Mouse (Mus musculus) C2C12 (cell line): ENCODE results near the gene Il1rl1. TPM values are rescaled to one million over a fixed set of nuclear protein-coding genes. Genes with fewer than 3 reads are reported as not detected.

Experiments
- H3K27me3 ChIP-seq: one replicate; pipeline ENCODE4 v1.6.1; 2011; ENCODE audit not compliant: control insufficient read depth, insufficient read depth, insufficient read length
- H3K36me3 ChIP-seq: one replicate; pipeline ENCODE4 v1.6.1; 2011; ENCODE audit not compliant: control insufficient read depth, insufficient read depth
- H3K4me3 ChIP-seq: one replicate; pipeline ENCODE4 v1.5.1; 2011; ENCODE audit warnings: mild to moderate bottlenecking, control low read depth; ENCODE audit not compliant: poor library complexity, insufficient read depth, severe bottlenecking
- H3K79me2 ChIP-seq: one replicate; pipeline ENCODE4 v1.6.1; 2011; ENCODE audit not compliant: control insufficient read depth, insufficient read depth
- H3K79me3 ChIP-seq: one replicate; pipeline ENCODE4 v1.6.1; 2011; ENCODE audit warnings: low read depth, control low read depth
- H3ac ChIP-seq: one replicate; pipeline ENCODE3; 2011; ENCODE audit warnings: low read depth; ENCODE audit not compliant: control insufficient read depth, insufficient read length
- CEBPB ChIP-seq: IDR thresholded peaks from one replicate; pipeline ENCODE4 v1.6.1; 2011; ENCODE audit warnings: low read depth, mild to moderate bottlenecking, control low read depth, moderate library complexity
- CTCF ChIP-seq: IDR thresholded peaks from one replicate; pipeline ENCODE4 v1.5.1; 2011; ENCODE audit not compliant: control insufficient read depth, insufficient read depth, insufficient read length
- FOSL1 ChIP-seq: IDR thresholded peaks from one replicate; pipeline ENCODE4 v1.8.0; 2011; ENCODE audit warnings: mild to moderate bottlenecking, low read length; ENCODE audit not compliant: poor library complexity, insufficient read depth, severe bottlenecking
- MAX ChIP-seq: IDR thresholded peaks from one replicate; pipeline ENCODE4 v1.6.1; 2011; ENCODE audit warnings: mild to moderate bottlenecking, control low read depth
- MYOD1 ChIP-seq: IDR thresholded peaks from one replicate; pipeline ENCODE4 v1.6.1; 2011; ENCODE audit warnings: low read depth; ENCODE audit not compliant: control insufficient read depth, insufficient read length
- MYOG ChIP-seq: IDR thresholded peaks from one replicate; pipeline ENCODE4 v1.6.1; 2011; ENCODE audit not compliant: control insufficient read depth, insufficient read length; ENCODE audit errors: extremely low read depth
- USF1 ChIP-seq: IDR thresholded peaks from one replicate; pipeline ENCODE4 v1.6.1; 2011; ENCODE audit warnings: low read depth, mild to moderate bottlenecking, control low read depth, moderate library complexity
- long read RNA-seq, 2 experiments: library from polyadenylated mRNA; unstranded; transcript quantifications; one replicate each; pipeline ENCODE4 v2.0.0; 2019 to 2020
- polyA plus RNA-seq: library from polyadenylated mRNA; unstranded; fragments of >200 nt; fragmentation: generic; extraction: Trizol; gene quantifications from one replicate; pipeline ENCODE4 v1.2.1, GENCODE M21; 2012; ENCODE audit warnings: missing spikeins

Il1rl1 gene
- 0.13 TPM for polyA plus RNA-seq
- long read RNA-seq, experiment 1, partial matches to known transcripts, result 0 of 1 reads
- long read RNA-seq, experiment 1, other reads (novel, unspliced or antisense), result 1 of 1 reads
- long read RNA-seq, experiment 2, partial matches to known transcripts, result 0 of 4 reads
- long read RNA-seq, experiment 2, other reads (novel, unspliced or antisense), result 2 of 4 reads

DNA sequence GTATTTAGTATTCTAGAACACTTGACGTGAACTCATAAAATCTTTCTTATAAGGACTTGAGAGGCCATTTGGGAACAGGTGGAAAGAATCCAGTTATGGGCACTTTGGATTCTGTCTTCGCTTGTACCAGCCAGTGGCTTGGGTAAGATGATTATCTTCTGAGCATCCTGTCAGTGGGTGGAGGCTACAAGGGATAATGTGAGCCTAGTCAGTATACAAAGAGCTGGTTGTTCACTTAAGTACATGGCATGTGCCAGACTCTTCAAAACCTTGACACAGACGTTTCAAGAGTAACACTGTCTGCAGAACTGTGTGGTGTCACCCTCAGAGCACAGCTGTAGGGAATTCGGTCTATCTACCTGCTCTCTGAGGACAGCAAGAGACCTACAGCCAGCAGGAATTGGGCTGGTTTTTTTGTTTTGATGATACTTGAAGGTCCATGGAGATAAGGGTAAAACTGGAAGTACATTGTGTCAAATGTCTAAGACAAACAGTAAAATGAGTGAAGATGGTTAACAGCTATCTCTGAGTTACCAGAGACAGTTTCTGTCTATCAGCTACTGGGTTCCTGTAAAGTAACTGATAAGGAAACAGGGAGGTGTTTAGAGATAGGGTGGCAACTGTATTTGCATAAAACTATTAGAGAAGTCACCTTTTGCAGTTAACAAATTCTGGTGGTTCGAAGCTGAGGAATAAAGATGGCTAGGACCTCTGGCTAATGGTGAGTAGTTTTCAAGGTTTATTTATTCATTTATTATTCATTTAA, at the start of gene Il1rl1:
Il1rl1 (plus strand) TSS at position 661 of the 766 bp plus-strand sequence.
- Histone ChIP-seq H3K27me3 (no peaks in the 10 kb centered on the region), H3K4me3 (no peak within 1 kb of the TSS), H3ac (no peak within 1 kb of the TSS), H3K36me3 (no peaks in the 10 kb centered on the region), H3K79me3 (no peaks in the 10 kb centered on the region), H3K79me2 (no peaks in the 10 kb centered on the region)
- TF ChIP-seq USF1 (no peak), CEBPB (no peak), CTCF (no peak), MYOG (no peak), MYOD1 (no peak), MAX (no peak), FOSL1 (no peak)

GRCm38 (mm10) chr1:40380111-40380510, 49.3 kb upstream of the Il1rl1 start:
- Histone ChIP-seq H3K4me3 (no peak overlapping the region), H3ac (no peak overlapping the region)
- TF ChIP-seq MYOG, result no peak
- TF ChIP-seq CTCF, result peak; percentile 13

GRCm38 (mm10) chr1:40380990-40381389, 48.4 kb upstream of the Il1rl1 start:
- TF ChIP-seq USF1, result no peak
- no peak for TF ChIP-seq MYOD1
- no peak for TF ChIP-seq MYOG
- TF ChIP-seq FOSL1, result no peak
- TF ChIP-seq MAX, result no peak
- TF ChIP-seq CTCF, result no peak
- Histone ChIP-seq H3K4me3 (no peak overlapping the region), H3K79me2 (no peaks in the 10 kb centered on the region), H3K27me3 (no peaks in the 10 kb centered on the region), H3ac (no peak overlapping the region), H3K36me3 (no peaks in the 10 kb centered on the region), H3K79me3 (no peaks in the 10 kb centered on the region)

More at GRCm38 (mm10) chr1:40380111-40380510, 49.3 kb upstream of the Il1rl1 start:
- no peaks in the 10 kb centered on the region for H3K36me3 ChIP-seq
- no peaks in the 10 kb centered on the region for H3K79me2 ChIP-seq
- H3K27me3 ChIP-seq, result no peaks in the 10 kb centered on the region
- no peaks in the 10 kb centered on the region for H3K79me3 ChIP-seq

DNA sequence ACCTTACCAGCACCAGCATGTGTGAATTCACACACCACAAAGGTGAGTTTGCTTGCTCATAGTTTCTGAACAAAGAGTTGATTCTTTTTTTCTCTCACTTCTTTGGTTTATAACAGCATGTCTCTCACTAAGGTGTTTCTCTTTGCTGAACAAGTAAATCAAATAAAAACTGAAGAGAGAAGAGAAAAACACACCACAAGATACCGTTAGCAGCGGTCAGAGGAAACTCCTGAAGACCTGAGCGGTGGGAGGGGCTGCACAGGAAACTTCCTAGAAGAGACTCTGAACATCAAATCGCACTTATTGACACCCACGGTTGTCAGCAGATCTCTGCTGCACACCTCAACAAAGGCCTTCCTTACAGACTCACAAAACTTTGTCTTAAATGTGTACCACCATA, 46.5 kb upstream of the Il1rl1 start:
- no peak for TF ChIP-seq CEBPB
- TF ChIP-seq MYOG, result no peak
- H3K79me2 ChIP-seq, result no peaks in the 10 kb centered on the region
- no peaks in the 10 kb centered on the region for H3K27me3 ChIP-seq
- no peak overlapping the region for H3K4me3 ChIP-seq
- no peaks in the 10 kb centered on the region for H3K36me3 ChIP-seq
- no peaks in the 10 kb centered on the region for H3K79me3 ChIP-seq
- H3ac ChIP-seq, result no peak overlapping the region

- Histone ChIP-seq H3K4me3 (no peak overlapping the region), H3K27me3 (no peaks in the 10 kb centered on the region), H3K79me3 (no peaks in the 10 kb centered on the region), H3ac (no peak overlapping the region), H3K36me3 (no peaks in the 10 kb centered on the region), H3K79me2 (no peaks in the 10 kb centered on the region)
- TF ChIP-seq CEBPB (no peak), MYOG (no peak), USF1 (peak; percentile 81)
Measured at GRCm38 (mm10) chr1:40384931-40385545, 44.3 kb upstream of the Il1rl1 start.

GRCm38 (mm10) chr1:40391374-40391773, 38.0 kb upstream of the Il1rl1 start:
- Histone ChIP-seq H3K36me3 (no peaks in the 10 kb centered on the region), H3K79me3 (no peaks in the 10 kb centered on the region), H3K79me2 (no peaks in the 10 kb centered on the region), H3K27me3 (no peaks in the 10 kb centered on the region), H3ac (no peak overlapping the region), H3K4me3 (no peak overlapping the region)
- no peak for TF ChIP-seq MAX
- TF ChIP-seq CEBPB, result no peak
- no peak for TF ChIP-seq FOSL1
- no peak for TF ChIP-seq MYOG
- no peak for TF ChIP-seq USF1
- no peak for TF ChIP-seq MYOD1
- TF ChIP-seq CTCF, result no peak
